7 mouse cellular contexts compared by ENCODE assay signal in the genomic region with DNA sequence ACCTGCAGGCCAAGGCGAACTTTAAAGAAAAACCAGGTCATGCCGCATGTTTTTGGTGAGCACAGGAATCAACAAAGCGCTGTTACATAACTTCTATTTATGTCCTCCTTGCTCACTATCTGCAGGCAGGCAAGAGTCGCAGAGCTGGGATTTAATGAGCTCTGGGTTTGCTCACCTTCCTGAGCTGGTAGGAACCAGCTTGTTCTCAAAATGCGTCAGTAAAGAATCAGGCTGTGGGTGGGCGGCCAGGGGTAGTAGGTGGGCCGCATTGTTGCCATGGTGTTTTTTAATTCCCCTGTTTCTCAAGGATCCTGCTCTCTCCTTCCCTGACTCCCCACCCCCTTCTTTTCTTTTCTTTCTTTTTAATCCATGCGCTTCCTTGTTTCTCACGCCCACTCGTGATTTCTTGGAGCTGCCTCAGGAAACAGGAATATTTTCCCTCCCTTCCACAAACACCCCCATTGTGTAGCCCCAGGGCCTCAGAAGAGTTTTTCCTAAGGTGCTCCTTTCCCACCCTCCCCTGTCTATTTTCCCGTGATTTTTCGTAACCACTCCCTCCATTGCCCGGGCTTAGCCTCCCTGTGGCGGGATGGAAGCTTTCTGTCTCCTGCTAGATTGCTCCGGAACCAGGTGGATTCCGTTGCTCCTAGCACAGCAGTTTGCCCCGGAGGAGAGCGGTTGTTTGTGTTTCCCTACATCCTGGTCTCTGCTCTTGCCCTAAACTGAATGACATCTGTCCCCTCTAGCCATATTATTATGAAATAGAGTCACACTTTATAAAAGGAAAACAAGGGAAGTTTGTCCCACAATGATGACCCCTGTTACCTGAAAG.
DNase-seq lines count a peak whose midpoint lies in the region; ATAC-seq lines count a peak whose summit lies in the region.

No protein-coding gene starts in this region.

- H3K36me3 ChIP-seq in embryonic facial prominence, embryonic 10.5 days (replicated peaks), result 0 out of 2 replicates have a peak, but pooled peaks cover 4% of the 10 kb centered on the region
- H3K36me3 ChIP-seq in heart, embryonic 11.5 days (ENCODE audit: control insufficient read depth, insufficient read depth, low read length), result no peaks in the 10 kb centered on the region
- no peaks in the 10 kb centered on the region for H3K36me3 ChIP-seq in kidney, embryonic 14.5 days (ENCODE audit: control insufficient read depth, insufficient read depth, low read length)
- H3K36me3 ChIP-seq in limb, embryonic 15.5 days, result no peaks in the 10 kb centered on the region
- no peaks in the 10 kb centered on the region for H3K36me3 ChIP-seq in neural tube, embryonic 14.5 days (ENCODE audit: control insufficient read depth, insufficient read depth, low read length)

- H3K27ac ChIP-seq in embryonic facial prominence, embryonic 10.5 days (replicated peaks), result peak overlapping the region; percentile 80
- H3K27ac ChIP-seq in heart, embryonic 11.5 days (ENCODE audit: low read depth, low read length), result peak overlapping the region; percentile 72
- peak overlapping the region; percentile 95 for H3K27ac ChIP-seq in kidney, embryonic 14.5 days (ENCODE audit: low read depth, low read length)
- H3K27ac ChIP-seq in limb, embryonic 15.5 days, result peak overlapping the region; percentile 87
- no peak overlapping the region for H3K27ac ChIP-seq in neural tube, embryonic 14.5 days (ENCODE audit: low read depth, low read length)

- peak; percentile 28; the same call in 1 of the 2 replicates for ATAC-seq in heart, embryonic 11.5 days (replicated peaks; ENCODE audit: insufficient number of reproducible peaks, low FRiP score, low TSS enrichment)
- no peak for ATAC-seq in kidney, embryonic 14.5 days (ENCODE audit: low FRiP score, low TSS enrichment)
- ATAC-seq in limb, embryonic 15.5 days (ENCODE audit: insufficient number of reproducible peaks, low FRiP score, low TSS enrichment, low read depth), result no peak
- peak; percentile 70 for ATAC-seq in neural tube, embryonic 14.5 days (ENCODE audit: low read depth)
- no peak for ATAC-seq in erythroid progenitor cell, adult 5-6 weeks (replicated peaks; ENCODE audit: low FRiP score, poor library complexity, severe bottlenecking)

- no peaks in the 10 kb centered on the region for H3K9me3 ChIP-seq in embryonic facial prominence, embryonic 10.5 days
- no peaks in the 10 kb centered on the region for H3K9me3 ChIP-seq in heart, embryonic 11.5 days (replicated peaks; ENCODE audit: control insufficient read depth, low read length)
- no peaks in the 10 kb centered on the region for H3K9me3 ChIP-seq in kidney, embryonic 14.5 days (ENCODE audit: control insufficient read depth, low read length)
- no peaks in the 10 kb centered on the region for H3K9me3 ChIP-seq in limb, embryonic 15.5 days
- no peaks in the 10 kb centered on the region for H3K9me3 ChIP-seq in neural tube, embryonic 14.5 days (ENCODE audit: control insufficient read depth, low read length)

- peak; percentile 90 for DNase-seq in cerebellum, adult 11-12 months
- DNase-seq in embryonic facial prominence, embryonic 10.5 days (ENCODE audit: low spot score), result peak; percentile 70

- H3K9ac ChIP-seq in heart, embryonic 11.5 days (ENCODE audit: low read depth, low read length), result peak overlapping the region; percentile 48; the same call in 1 of the 2 replicates
- H3K9ac ChIP-seq in kidney, embryonic 14.5 days (ENCODE audit: low read depth, low read length), result peak overlapping the region; percentile 44; the same call in 1 of the 2 replicates
- 0 out of 2 replicates have a peak overlapping the region, but pooled peaks have one; percentile 20 for H3K9ac ChIP-seq in limb, embryonic 15.5 days
- H3K9ac ChIP-seq in neural tube, embryonic 14.5 days (replicated peaks; ENCODE audit: low read depth, low read length), result no peak overlapping the region

- peaks cover 50% of the 10 kb centered on the region for H3K4me1 ChIP-seq in embryonic facial prominence, embryonic 10.5 days
- H3K4me1 ChIP-seq in heart, embryonic 11.5 days (ENCODE audit: control insufficient read depth, insufficient read depth, low read length), result peaks cover 26% of the 10 kb centered on the region
- H3K4me1 ChIP-seq in kidney, embryonic 14.5 days (ENCODE audit: control insufficient read depth, insufficient read depth, low read length), result peaks cover 47% of the 10 kb centered on the region
- peaks cover 34% of the 10 kb centered on the region for H3K4me1 ChIP-seq in limb, embryonic 15.5 days
- peaks cover 4% of the 10 kb centered on the region; the same call in 1 of the 2 replicates for H3K4me1 ChIP-seq in neural tube, embryonic 14.5 days (ENCODE audit: control insufficient read depth, insufficient read depth, low read length)

- H3K4me2 ChIP-seq in heart, embryonic 11.5 days, result peak overlapping the region; percentile 43
- peak overlapping the region; percentile 32 for H3K4me2 ChIP-seq in kidney, embryonic 14.5 days (replicated peaks; ENCODE audit: low read depth, low read length)
- H3K4me2 ChIP-seq in limb, embryonic 15.5 days, result peak overlapping the region; percentile 37
- peak overlapping the region; percentile 8; the same call in 1 of the 2 replicates for H3K4me2 ChIP-seq in neural tube, embryonic 14.5 days (ENCODE audit: low read depth, low read length)

- peak overlapping the region; percentile 36 for H3K4me3 ChIP-seq in embryonic facial prominence, embryonic 10.5 days
- H3K4me3 ChIP-seq in heart, embryonic 11.5 days (ENCODE audit: low read depth, low read length), result 0 out of 2 replicates have a peak overlapping the region, but pooled peaks have one; percentile 1
- H3K4me3 ChIP-seq in kidney, embryonic 14.5 days (ENCODE audit: low read length), result no peak overlapping the region; the same call in 1 of the 2 replicates
- H3K4me3 ChIP-seq in limb, embryonic 15.5 days, result peak overlapping the region; percentile 3; the same call in 1 of the 2 replicates
- H3K4me3 ChIP-seq in neural tube, embryonic 14.5 days (ENCODE audit: low read depth, low read length), result 0 out of 2 replicates have a peak overlapping the region, but pooled peaks have one; percentile 1

- no peaks in the 10 kb centered on the region for H3K27me3 ChIP-seq in embryonic facial prominence, embryonic 10.5 days (replicated peaks; ENCODE audit: low read depth, poor library complexity, severe bottlenecking)
- H3K27me3 ChIP-seq in heart, embryonic 11.5 days (ENCODE audit: control insufficient read depth, insufficient read depth, low read length), result no peaks in the 10 kb centered on the region
- no peaks in the 10 kb centered on the region for H3K27me3 ChIP-seq in kidney, embryonic 14.5 days (ENCODE audit: control insufficient read depth, insufficient read depth, low read length)
- no peaks in the 10 kb centered on the region for H3K27me3 ChIP-seq in limb, embryonic 15.5 days
- no peaks in the 10 kb centered on the region for H3K27me3 ChIP-seq in neural tube, embryonic 14.5 days (ENCODE audit: control insufficient read depth, insufficient read depth, low read length)

- WGBS in embryonic facial prominence, embryonic 10.5 days, result 10% methylated on average over 18 of the region's 18 CpGs
- 17% methylated on average over 18 of the region's 18 CpGs for WGBS in heart, embryonic 11.5 days (ENCODE audit: insufficient replicate concordance)
- WGBS in kidney, embryonic 14.5 days, result 11% methylated on average over 18 of the region's 18 CpGs
- WGBS in limb, embryonic 15.5 days, result 13% methylated on average over 18 of the region's 18 CpGs
- WGBS in neural tube, embryonic 14.5 days, result 10% methylated on average over 18 of the region's 18 CpGs

Comparison
In these comparisons a context has a peak if more than half of its experiments do, and no peak if none do; other contexts are left out.
1. ATAC-seq: peak in heart, embryonic 11.5 days (single experiment) and neural tube, embryonic 14.5 days (single experiment); none in kidney, embryonic 14.5 days (single experiment), limb, embryonic 15.5 days (single experiment) and erythroid progenitor cell, adult 5-6 weeks (single experiment).
2. Peak in every context shown above with its lines, with median percentiles within 50 percentile points of each other: H3K4me2 ChIP-seq.